Mouse (Mus musculus) brain, embryonic 14.5 days (tissue): ENCODE results near the gene Yy1.

Experiments
- CTCF ChIP-seq: fragments of 200-500 bp; IDR thresholded peaks from 2 replicates; pipeline ENCODE4 v1.5.1; 2012; ENCODE audit warnings: inconsistent platforms, mild to moderate bottlenecking, moderate library complexity, borderline replicate concordance; ENCODE audit not compliant: insufficient read depth, insufficient read length; ENCODE audit errors: extremely low read depth
- POLR2A ChIP-seq: fragments of 200-500 bp; IDR thresholded peaks from 2 replicates; pipeline ENCODE4 v1.6.1; 2012; ENCODE audit warnings: mild to moderate bottlenecking, inconsistent platforms, borderline replicate concordance; ENCODE audit not compliant: poor library complexity, insufficient read depth, insufficient read length, severe bottlenecking; ENCODE audit errors: extremely low read depth

DNA sequence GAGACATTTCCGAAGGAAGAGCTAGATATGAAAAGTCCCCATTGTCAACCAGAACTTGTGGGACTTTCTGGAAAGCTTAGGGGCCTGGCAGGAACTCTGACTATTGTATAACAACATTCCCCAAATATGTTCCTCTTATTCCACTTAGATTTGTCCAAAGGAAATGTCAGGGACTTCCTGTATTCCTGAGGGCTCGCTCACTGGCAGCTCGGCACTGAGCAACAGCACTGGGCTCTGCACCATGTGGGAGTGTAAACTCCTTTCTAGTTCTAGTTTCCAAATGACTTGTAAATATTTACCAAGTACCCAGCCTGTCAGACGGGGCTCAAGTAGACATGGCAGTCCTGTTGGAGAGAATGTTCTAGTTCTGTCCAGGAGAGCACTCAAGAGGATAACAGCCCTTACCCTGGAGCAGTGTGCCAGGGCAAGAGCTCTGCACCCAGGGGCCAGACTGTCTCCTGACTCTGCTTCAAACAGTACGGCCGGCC, 72.3 kb downstream of the Yy1 start:
- TF ChIP-seq CTCF = no peak
- TF ChIP-seq POLR2A = no peak
